Mouse (Mus musculus): Measurements from ENCODE around the gene Dnah17. TPM values are rescaled to one million over a fixed set of nuclear protein-coding genes. Genes with fewer than 3 reads are reported as not detected.

Gene Dnah17
- polyA plus RNA-seq, 1 experiment = 0.14 TPM

GRCm38 (mm10) chr11:118145092-118145491 is 14.7 kb upstream of the Dnah17 start:
- H3K36me3 ChIP-seq (ENCODE audit: control insufficient read depth, insufficient read depth, low read length) = no peaks in the 10 kb centered on the region
- no peak overlapping the region for H3K4me3 ChIP-seq (ENCODE audit: low read depth, low read length)
- WGBS = 96% methylated on average over 4 of the region's 4 CpGs
- TF ChIP-seq CTCF (IDR thresholded peaks at IDR 0.05; ENCODE audit: extremely low read depth, insufficient read length, insufficient replicate concordance, low read depth, low read length) (no peak), POLR2A (IDR thresholded peaks at IDR 0.05; ENCODE audit: low read depth, low read length) (no peak)
- peaks cover 8% of the 10 kb centered on the region for H3K4me1 ChIP-seq (ENCODE audit: control insufficient read depth, insufficient read depth, insufficient read length, low read length)
- H3K27me3 ChIP-seq (ENCODE audit: control insufficient read depth, insufficient read depth, low read length) = no peaks in the 10 kb centered on the region
- no peak overlapping the region for H3K27ac ChIP-seq (ENCODE audit: insufficient read depth, low read depth, low read length)

DNA sequence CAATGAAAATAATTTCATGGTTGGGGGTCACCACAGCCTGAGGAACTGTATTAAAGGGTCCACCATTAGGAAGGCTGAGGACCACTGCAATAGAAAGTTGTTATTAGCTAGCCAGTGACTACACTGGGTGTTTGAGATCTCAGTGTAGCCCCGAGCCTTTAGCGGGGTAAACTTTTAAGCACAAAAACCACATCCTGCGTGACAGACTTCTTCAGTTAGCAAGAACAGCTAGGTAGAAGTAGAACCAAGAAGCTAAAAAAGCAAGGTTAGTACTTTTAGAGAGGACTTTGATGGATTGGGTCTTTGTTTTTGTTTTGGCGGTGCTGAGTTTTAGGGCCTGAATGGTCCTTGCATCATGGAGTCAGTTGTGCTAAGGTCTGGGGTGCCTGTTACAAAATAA is 13.3 kb upstream of the Dnah17 start:
- TF ChIP-seq CTCF (IDR thresholded peaks at IDR 0.05; ENCODE audit: extremely low read depth, insufficient read length, insufficient replicate concordance, low read depth, low read length) = no peak
- no peak for TF ChIP-seq POLR2A (IDR thresholded peaks at IDR 0.05; ENCODE audit: low read depth, low read length)
- peaks cover 8% of the 10 kb centered on the region for H3K4me1 ChIP-seq (ENCODE audit: control insufficient read depth, insufficient read depth, insufficient read length, low read length)
- WGBS = 85% methylated on average over 4 of the region's 4 CpGs
- H3K27ac ChIP-seq (ENCODE audit: insufficient read depth, low read depth, low read length) = peak overlapping the region; percentile 48
- H3K4me3 ChIP-seq (ENCODE audit: low read depth, low read length) = no peak overlapping the region
- H3K36me3 ChIP-seq (ENCODE audit: control insufficient read depth, insufficient read depth, low read length) = no peaks in the 10 kb centered on the region
- no peaks in the 10 kb centered on the region for H3K27me3 ChIP-seq (ENCODE audit: control insufficient read depth, insufficient read depth, low read length)

DNA sequence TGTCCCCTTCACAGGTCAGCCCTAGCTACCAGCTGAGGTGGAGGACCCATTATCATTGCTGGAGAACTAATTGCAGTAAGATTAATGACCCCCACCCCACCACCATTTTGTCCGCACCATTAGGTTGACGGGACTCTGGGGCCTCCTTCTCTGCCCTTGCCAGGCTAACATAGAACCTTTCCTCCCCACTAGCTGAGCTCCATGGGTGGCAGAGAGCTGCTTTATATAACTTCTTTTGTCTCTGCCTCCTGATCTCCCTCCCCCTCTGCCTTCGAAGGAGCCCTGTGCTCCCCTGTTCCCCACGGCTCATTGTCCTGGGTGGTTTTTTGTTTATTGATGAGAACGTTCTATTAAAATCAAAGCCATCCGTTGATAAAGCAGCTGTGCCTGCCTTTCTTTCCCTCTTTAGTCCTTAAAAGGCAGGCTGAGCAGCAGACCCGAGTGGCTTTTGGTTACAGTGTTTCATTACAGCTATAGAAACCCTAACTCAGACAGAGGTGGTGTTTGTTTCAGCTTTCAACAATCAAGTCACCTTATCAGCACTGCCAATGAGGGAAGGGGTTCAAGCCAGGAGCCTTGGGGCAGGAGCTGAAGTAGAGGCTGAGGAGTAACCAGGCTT is 12.2 kb upstream of the Dnah17 start:
- Histone ChIP-seq H3K4me3 (ENCODE audit: low read depth, low read length) (no peak overlapping the region), H3K4me1 (ENCODE audit: control insufficient read depth, insufficient read depth, insufficient read length, low read length) (peaks cover 7% of the 10 kb centered on the region), H3K27me3 (ENCODE audit: control insufficient read depth, insufficient read depth, low read length) (no peaks in the 10 kb centered on the region), H3K27ac (ENCODE audit: insufficient read depth, low read depth, low read length) (no peak overlapping the region), H3K36me3 (ENCODE audit: control insufficient read depth, insufficient read depth, low read length) (no peaks in the 10 kb centered on the region)
- 44% methylated on average over 7 of the region's 7 CpGs for WGBS
- TF ChIP-seq CTCF (IDR thresholded peaks at IDR 0.05; ENCODE audit: extremely low read depth, insufficient read length, insufficient replicate concordance, low read depth, low read length) (no peak), POLR2A (IDR thresholded peaks at IDR 0.05; ENCODE audit: low read depth, low read length) (no peak)

DNA sequence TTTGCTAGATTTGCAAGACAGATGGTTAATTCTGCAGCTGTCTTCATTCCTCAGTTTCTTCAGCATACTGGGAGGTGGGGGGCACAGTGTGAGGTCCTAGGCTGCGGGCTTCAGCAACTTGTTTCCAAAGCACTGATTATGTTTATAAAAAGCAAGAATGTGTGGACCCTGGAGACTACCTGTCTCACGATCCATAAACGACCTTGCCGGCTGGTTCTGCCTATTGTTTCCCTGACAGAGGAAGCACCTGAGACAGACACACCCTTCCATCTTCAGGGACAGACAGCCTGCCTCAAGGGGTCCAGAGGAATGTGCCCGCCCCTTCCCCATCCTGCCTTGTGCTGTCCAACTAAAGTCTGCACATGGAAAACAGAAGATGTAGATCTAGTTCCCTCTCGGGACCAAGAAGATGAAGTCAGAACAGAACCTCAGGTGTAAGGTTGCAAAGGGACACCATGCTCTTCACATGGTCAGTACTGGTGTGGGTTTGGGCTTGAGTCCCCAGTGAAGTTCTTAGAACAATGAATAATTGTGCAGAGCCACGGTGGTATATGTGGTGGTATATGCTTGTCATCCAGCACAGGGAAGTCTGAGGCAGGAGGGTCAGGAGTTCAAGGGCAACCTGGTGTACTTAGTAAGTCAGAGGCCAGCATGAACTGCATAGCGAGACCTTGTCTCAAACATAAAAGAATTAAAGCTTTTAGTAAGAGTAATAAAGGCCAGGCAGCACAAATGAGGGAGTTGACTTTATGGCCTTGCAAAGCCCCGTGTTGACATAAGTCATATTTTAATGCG is 10.5 kb upstream of the Dnah17 start:
- no peak overlapping the region for H3K4me3 ChIP-seq (ENCODE audit: low read depth, low read length)
- TF ChIP-seq POLR2A (IDR thresholded peaks at IDR 0.05; ENCODE audit: low read depth, low read length) (no peak), CTCF (IDR thresholded peaks at IDR 0.05; ENCODE audit: extremely low read depth, insufficient read length, insufficient replicate concordance, low read depth, low read length) (no peak)
- H3K27ac ChIP-seq (ENCODE audit: insufficient read depth, low read depth, low read length) = no peak overlapping the region
- WGBS = 48% methylated on average over 10 of the region's 10 CpGs
- no peaks in the 10 kb centered on the region for H3K36me3 ChIP-seq (ENCODE audit: control insufficient read depth, insufficient read depth, low read length)
- H3K27me3 ChIP-seq (ENCODE audit: control insufficient read depth, insufficient read depth, low read length) = no peaks in the 10 kb centered on the region
- H3K4me1 ChIP-seq (ENCODE audit: control insufficient read depth, insufficient read depth, insufficient read length, low read length) = peaks cover 2% of the 10 kb centered on the region; the same call in 1 of the 2 replicates

- H3K27me3 ChIP-seq (ENCODE audit: control insufficient read depth, insufficient read depth, low read length) = no peaks in the 10 kb centered on the region
- H3K27ac ChIP-seq (ENCODE audit: insufficient read depth, low read depth, low read length) = no peak overlapping the region
- H3K36me3 ChIP-seq (ENCODE audit: control insufficient read depth, insufficient read depth, low read length) = no peaks in the 10 kb centered on the region
- H3K4me1 ChIP-seq (ENCODE audit: control insufficient read depth, insufficient read depth, insufficient read length, low read length) = peaks cover 12% of the 10 kb centered on the region
- WGBS = 98% methylated on average over 6 of the region's 6 CpGs
- no peak overlapping the region for H3K4me3 ChIP-seq (ENCODE audit: low read depth, low read length)
- TF ChIP-seq CTCF (IDR thresholded peaks at IDR 0.05; ENCODE audit: extremely low read depth, insufficient read length, insufficient replicate concordance, low read depth, low read length) = no peak
- TF ChIP-seq POLR2A (IDR thresholded peaks at IDR 0.05; ENCODE audit: low read depth, low read length) = no peak
Measured at GRCm38 (mm10) chr11:118138347-118138746, 7.9 kb upstream of the Dnah17 start.

DNA sequence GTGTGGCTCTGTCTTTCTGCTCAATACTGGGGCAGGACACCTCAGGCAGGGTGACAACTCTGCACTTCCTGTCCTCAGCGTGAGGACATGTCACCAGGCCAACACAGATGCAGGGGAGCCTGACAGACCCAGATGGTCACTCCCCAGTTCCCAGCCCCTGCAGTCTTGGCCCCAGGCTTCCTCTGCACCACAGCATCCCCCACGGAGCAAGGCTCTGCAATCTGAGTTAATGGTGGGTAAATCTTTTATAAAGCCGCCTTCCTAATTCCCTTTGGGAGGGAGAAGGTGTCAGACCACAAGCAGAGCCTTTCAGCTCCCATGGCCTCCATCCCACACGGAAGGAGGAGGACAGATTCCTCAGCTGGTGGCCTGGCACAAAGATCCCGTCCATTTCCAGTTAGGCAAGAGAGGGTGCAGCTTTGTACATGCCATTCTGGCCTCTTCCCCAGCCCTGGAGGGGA is 5.8 kb upstream of the Dnah17 start:
- Histone ChIP-seq H3K4me1 (ENCODE audit: control insufficient read depth, insufficient read depth, insufficient read length, low read length) (peaks cover 17% of the 10 kb centered on the region), H3K36me3 (ENCODE audit: control insufficient read depth, insufficient read depth, low read length) (no peaks in the 10 kb centered on the region), H3K27ac (ENCODE audit: insufficient read depth, low read depth, low read length) (no peak overlapping the region), H3K4me3 (ENCODE audit: low read depth, low read length) (no peak overlapping the region), H3K27me3 (ENCODE audit: control insufficient read depth, insufficient read depth, low read length) (no peaks in the 10 kb centered on the region)
- TF ChIP-seq POLR2A (IDR thresholded peaks at IDR 0.05; ENCODE audit: low read depth, low read length) = no peak
- no peak for TF ChIP-seq CTCF (IDR thresholded peaks at IDR 0.05; ENCODE audit: extremely low read depth, insufficient read length, insufficient replicate concordance, low read depth, low read length)
- WGBS = 77% methylated on average over 5 of the region's 5 CpGs

- Histone ChIP-seq H3K36me3 (ENCODE audit: control insufficient read depth, insufficient read depth, low read length) (no peaks in the 10 kb centered on the region), H3K27ac (ENCODE audit: insufficient read depth, low read depth, low read length) (no peak overlapping the region), H3K4me1 (ENCODE audit: control insufficient read depth, insufficient read depth, insufficient read length, low read length) (peaks cover 17% of the 10 kb centered on the region), H3K4me3 (ENCODE audit: low read depth, low read length) (no peak overlapping the region), H3K27me3 (ENCODE audit: control insufficient read depth, insufficient read depth, low read length) (no peaks in the 10 kb centered on the region)
- 40% methylated on average over 6 of the region's 6 CpGs for WGBS
- TF ChIP-seq POLR2A (IDR thresholded peaks at IDR 0.05; ENCODE audit: low read depth, low read length) (no peak), CTCF (IDR thresholded peaks at IDR 0.05; ENCODE audit: extremely low read depth, insufficient read length, insufficient replicate concordance, low read depth, low read length) (no peak)
Measured at GRCm38 (mm10) chr11:118135271-118135670, 4.8 kb upstream of the Dnah17 start.

All from small intestine, adult 2 months (tissue).